Mouse (Mus musculus): ENCODE data around the gene Rhbdf1. TPM values are rescaled to one million over a fixed set of nuclear protein-coding genes. Genes with fewer than 3 reads are reported as not detected.

Rhbdf1 gene
- polyA plus RNA-seq, 1 experiment, result 52.3 TPM

DNA sequence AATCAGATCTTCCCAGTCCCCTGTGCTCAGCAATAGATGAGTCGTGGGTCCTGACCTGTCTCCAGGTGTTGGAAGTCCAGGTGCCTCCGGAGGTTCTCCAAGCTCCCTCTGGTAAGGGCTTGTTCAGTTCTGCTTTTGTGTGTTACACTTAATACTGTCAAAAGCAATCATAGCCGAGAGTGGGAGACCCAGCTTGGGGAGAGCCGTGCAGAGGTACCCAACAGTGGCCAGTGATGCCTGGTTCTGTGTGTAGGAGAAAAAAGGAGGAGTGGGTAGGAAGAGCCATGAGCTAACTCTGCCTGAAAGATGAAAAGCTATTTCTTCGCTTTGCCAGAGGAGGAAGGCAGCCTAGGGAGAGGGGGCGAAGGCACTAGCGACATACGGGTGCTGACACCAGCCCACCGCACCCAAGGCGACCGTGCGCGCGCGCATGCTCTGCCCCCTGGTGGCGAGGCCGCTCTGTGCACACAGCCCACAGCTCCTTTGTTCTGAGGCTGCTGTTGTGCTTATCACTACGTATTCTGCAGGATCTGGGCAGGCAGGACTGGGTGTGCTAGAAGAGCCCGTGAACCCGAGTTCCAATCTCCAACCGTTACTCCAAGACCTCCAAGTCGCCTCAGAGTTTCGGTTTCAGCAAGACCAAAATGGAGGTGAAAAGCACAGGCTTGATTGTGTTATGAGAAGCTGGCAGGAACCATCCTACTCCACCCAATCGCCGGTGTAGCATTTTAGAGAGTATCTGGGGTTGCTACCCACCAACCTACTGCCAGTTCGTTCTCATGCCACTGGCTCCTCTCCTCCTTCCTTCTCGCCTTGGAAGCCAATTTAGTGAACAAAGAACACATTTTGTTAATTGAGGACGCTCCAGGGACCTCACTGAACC, 59.9 kb downstream of the Rhbdf1 start:
- peak; percentile 9 to 58 for DNase-seq (ENCODE audit: low read depth in 1 of 2, low spot score in 2 of 2)
- no peak overlapping the region for H3K27ac ChIP-seq (ENCODE audit: insufficient read depth, low read length)
- 15% methylated on average over 28 of the region's 28 CpGs for WGBS
- no peaks in the 10 kb centered on the region for H3K36me3 ChIP-seq (ENCODE audit: control insufficient read depth, insufficient read depth, low read length)
- TF ChIP-seq POLR2A (IDR thresholded peaks at IDR 0.05; ENCODE audit: low read depth, low read length) (no peak), CTCF (IDR thresholded peaks at IDR 0.05; ENCODE audit: extremely low read depth, insufficient read depth, insufficient read length, insufficient replicate concordance) (peak; percentile 87)
- H3K4me3 ChIP-seq (ENCODE audit: extremely low read depth, insufficient read depth, insufficient read length), result no peak overlapping the region
- H3K27me3 ChIP-seq (ENCODE audit: control insufficient read depth, insufficient read depth, low read length), result no peaks in the 10 kb centered on the region
- H3K4me1 ChIP-seq (ENCODE audit: control insufficient read depth, insufficient read depth, insufficient read length), result no peaks in the 10 kb centered on the region; the same call in 1 of the 2 replicates

DNA sequence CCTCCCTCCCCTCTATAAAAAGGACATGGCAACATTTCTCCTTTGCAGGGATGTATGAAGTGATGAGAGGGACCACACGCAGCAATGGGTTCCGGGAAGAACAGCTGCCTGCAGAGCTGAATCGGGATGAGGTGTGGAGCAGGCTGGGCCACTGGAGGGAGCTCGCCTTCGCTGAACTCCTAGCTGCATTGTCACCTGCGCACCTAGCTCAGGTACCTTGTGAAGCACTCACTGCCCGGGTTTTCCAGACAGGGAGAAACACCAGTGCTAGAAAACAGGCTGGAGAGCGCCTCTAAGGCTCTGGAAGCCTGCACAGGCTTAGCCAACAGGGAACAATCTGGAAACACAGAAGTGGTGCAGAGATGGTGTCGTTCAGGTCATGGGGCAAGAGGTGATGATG, 60.6 kb downstream of the Rhbdf1 start:
- Histone ChIP-seq H3K36me3 (ENCODE audit: control insufficient read depth, insufficient read depth, low read length) (no peaks in the 10 kb centered on the region), H3K27me3 (ENCODE audit: control insufficient read depth, insufficient read depth, low read length) (no peaks in the 10 kb centered on the region), H3K27ac (ENCODE audit: insufficient read depth, low read length) (no peak overlapping the region), H3K4me3 (ENCODE audit: extremely low read depth, insufficient read depth, insufficient read length) (no peak overlapping the region), H3K4me1 (ENCODE audit: control insufficient read depth, insufficient read depth, insufficient read length) (no peaks in the 10 kb centered on the region; the same call in 1 of the 2 replicates)
- DNase-seq (ENCODE audit: low read depth in 1 of 2, low spot score in 2 of 2), result no peak
- no peak for TF ChIP-seq CTCF (IDR thresholded peaks at IDR 0.05; ENCODE audit: extremely low read depth, insufficient read depth, insufficient read length, insufficient replicate concordance)
- TF ChIP-seq POLR2A (IDR thresholded peaks at IDR 0.05; ENCODE audit: low read depth, low read length), result no peak
- 46% methylated on average over 9 of the region's 9 CpGs for WGBS

DNA sequence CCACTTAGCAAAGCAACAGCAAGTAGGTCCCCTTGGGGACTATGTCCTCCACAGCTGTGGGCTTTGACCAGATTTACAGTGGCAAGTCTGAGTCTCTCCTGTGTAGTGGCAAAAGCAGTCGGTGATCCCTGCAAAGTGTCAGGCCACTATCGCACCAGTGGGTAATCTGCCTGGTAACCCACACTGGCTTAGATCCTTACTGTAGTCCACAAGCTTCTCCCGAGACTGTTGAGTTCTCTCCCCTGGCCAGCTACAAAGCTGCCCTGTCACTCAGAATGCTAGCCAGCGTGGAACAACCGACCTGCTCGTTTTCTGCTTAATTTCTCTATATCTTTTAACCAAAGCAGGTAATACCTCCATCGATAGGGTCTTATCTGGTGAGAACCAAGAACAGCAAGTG, 61.8 kb downstream of the Rhbdf1 start:
- Histone ChIP-seq H3K27ac (ENCODE audit: insufficient read depth, low read length) (no peak overlapping the region), H3K4me1 (ENCODE audit: control insufficient read depth, insufficient read depth, insufficient read length) (no peaks in the 10 kb centered on the region; the same call in 1 of the 2 replicates), H3K36me3 (ENCODE audit: control insufficient read depth, insufficient read depth, low read length) (no peaks in the 10 kb centered on the region), H3K27me3 (ENCODE audit: control insufficient read depth, insufficient read depth, low read length) (no peaks in the 10 kb centered on the region), H3K4me3 (ENCODE audit: extremely low read depth, insufficient read depth, insufficient read length) (no peak overlapping the region)
- no peak for DNase-seq (ENCODE audit: low read depth in 1 of 2, low spot score in 2 of 2)
- 84% methylated on average over 7 of the region's 7 CpGs for WGBS
- TF ChIP-seq POLR2A (IDR thresholded peaks at IDR 0.05; ENCODE audit: low read depth, low read length), result no peak
- no peak for TF ChIP-seq CTCF (IDR thresholded peaks at IDR 0.05; ENCODE audit: extremely low read depth, insufficient read depth, insufficient read length, insufficient replicate concordance)

Other genes with a start within 250 kb of the Rhbdf1 start
- gene Nsg2, start 221.8 kb downstream of the Rhbdf1 start, polyA plus RNA-seq (2012; rRNA removed), result 14.6 and 18.6 TPM in 2 replicates
- 27.6 and 36.0 TPM in 2 replicates for gene Il9r, start 22.0 kb downstream of the Rhbdf1 start, polyA plus RNA-seq (2012; rRNA removed)
- gene Snrnp25, start 16.9 kb downstream of the Rhbdf1 start, polyA plus RNA-seq (2012; rRNA removed), result 29.7 and 32.5 TPM in 2 replicates
- 10.4 and 11.1 TPM in 2 replicates for gene Mpg, start 4.2 kb upstream of the Rhbdf1 start, polyA plus RNA-seq (2012; rRNA removed)
- gene Nprl3, start 45.4 kb upstream of the Rhbdf1 start, polyA plus RNA-seq (2012; rRNA removed), result 76.9 and 87.3 TPM in 2 replicates
- gene Hba-x, start 54.1 kb upstream of the Rhbdf1 start, polyA plus RNA-seq (2012; rRNA removed), result 0.21 TPM in 1 of 2 replicates, not detected in the other
- 52,565 and 79,309 TPM in 2 replicates for gene Hba-a1, start 61.2 kb upstream of the Rhbdf1 start, polyA plus RNA-seq (2012; rRNA removed)
- gene Hbq1b, start 64.7 kb upstream of the Rhbdf1 start, polyA plus RNA-seq (2012; rRNA removed), result 51.0 and 62.0 TPM in 2 replicates
- gene Hba-a2, start 74.2 kb upstream of the Rhbdf1 start, polyA plus RNA-seq (2012; rRNA removed), result 85,032 and 127,038 TPM in 2 replicates
- 6.4 and 12.1 TPM in 2 replicates for gene Hbq1a, start 77.8 kb upstream of the Rhbdf1 start, polyA plus RNA-seq (2012; rRNA removed)
- gene Sh3pxd2b, start 125.5 kb upstream of the Rhbdf1 start, polyA plus RNA-seq (2012; rRNA removed), result 2.2 and 2.8 TPM in 2 replicates
- gene Ubtd2, start 233.1 kb upstream of the Rhbdf1 start, polyA plus RNA-seq (2012; rRNA removed), result 2.4 and 3.1 TPM in 2 replicates